Mouse (Mus musculus): Measurements from ENCODE around the gene Usp47. TPM values are rescaled to one million over a fixed set of nuclear protein-coding genes. Genes with fewer than 3 reads are reported as not detected.

Gene Usp47
- polyA plus RNA-seq, 1 experiment from 2014 or later, result 119 TPM

DNA sequence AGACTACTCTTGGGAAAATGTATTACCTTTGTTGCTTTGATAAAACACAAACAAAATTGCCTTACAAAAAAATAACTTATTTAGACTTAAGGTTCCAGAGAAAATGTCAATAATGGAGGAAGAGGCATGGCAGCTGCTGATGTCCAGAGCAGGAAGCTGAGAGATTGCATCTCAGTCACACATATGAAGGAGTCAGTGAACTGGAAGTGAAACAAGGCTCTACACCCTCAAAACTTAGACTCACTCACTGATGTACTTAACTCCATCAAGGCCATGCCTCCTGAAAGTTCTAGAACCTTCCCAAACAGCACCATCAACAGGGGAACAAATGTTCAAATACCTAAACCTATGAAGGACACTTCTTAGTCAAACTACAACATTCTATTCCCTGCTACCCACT lies 23.9 kb upstream of the Usp47 start:
- Histone ChIP-seq H3K27ac (ENCODE audit: low read depth, low read length) (no peak overlapping the region), H3K9ac (ENCODE audit: low read length) (no peak overlapping the region), H3K4me2 (ENCODE audit: low read depth) (no peak overlapping the region), H3K4me3 (ENCODE audit: low read depth, low read length) (no peak overlapping the region), H3K27me3 (ENCODE audit: control insufficient read depth, insufficient read depth, low read length) (no peaks in the 10 kb centered on the region), H3K9me3 (ENCODE audit: control insufficient read depth, low read length) (no peaks in the 10 kb centered on the region), H3K4me1 (ENCODE audit: control insufficient read depth, insufficient read depth, low read length) (no peaks in the 10 kb centered on the region), H3K36me3 (ENCODE audit: control insufficient read depth, insufficient read depth, low read length) (no peaks in the 10 kb centered on the region)
- DNase-seq (ENCODE audit: low spot score) (no peak), ATAC-seq (ENCODE audit: insufficient read depth, low FRiP score, low TSS enrichment) (no peak)

- Histone ChIP-seq H3K9ac (ENCODE audit: low read length) (no peak overlapping the region), H3K4me2 (ENCODE audit: low read depth) (no peak overlapping the region), H3K27ac (ENCODE audit: low read depth, low read length) (no peak overlapping the region), H3K27me3 (ENCODE audit: control insufficient read depth, insufficient read depth, low read length) (no peaks in the 10 kb centered on the region), H3K9me3 (ENCODE audit: control insufficient read depth, low read length) (no peaks in the 10 kb centered on the region), H3K4me1 (ENCODE audit: control insufficient read depth, insufficient read depth, low read length) (no peaks in the 10 kb centered on the region), H3K4me3 (ENCODE audit: low read depth, low read length) (no peak overlapping the region), H3K36me3 (ENCODE audit: control insufficient read depth, insufficient read depth, low read length) (no peaks in the 10 kb centered on the region)
- ATAC-seq (ENCODE audit: insufficient read depth, low FRiP score, low TSS enrichment) (no peak), DNase-seq (ENCODE audit: low spot score) (no peak)
- 91% methylated on average over 1 of the region's 1 CpGs for WGBS
These were observed 23.1 kb upstream of the Usp47 start for GRCm38 (mm10) chr7:112000166-112000565.

GRCm38 (mm10) chr7:112010511-112010910 lies 12.8 kb upstream of the Usp47 start:
- Histone ChIP-seq H3K27ac (ENCODE audit: low read depth, low read length) (no peak overlapping the region), H3K4me3 (ENCODE audit: low read depth, low read length) (no peak overlapping the region), H3K4me2 (ENCODE audit: low read depth) (no peak overlapping the region), H3K9me3 (ENCODE audit: control insufficient read depth, low read length) (no peaks in the 10 kb centered on the region), H3K27me3 (ENCODE audit: control insufficient read depth, insufficient read depth, low read length) (no peaks in the 10 kb centered on the region), H3K4me1 (ENCODE audit: control insufficient read depth, insufficient read depth, low read length) (no peaks in the 10 kb centered on the region), H3K36me3 (ENCODE audit: control insufficient read depth, insufficient read depth, low read length) (no peaks in the 10 kb centered on the region), H3K9ac (ENCODE audit: low read length) (no peak overlapping the region)
- no peak for ATAC-seq (ENCODE audit: insufficient read depth, low FRiP score, low TSS enrichment)
- DNase-seq (ENCODE audit: low spot score), result no peak
- 87% methylated on average over 2 of the region's 2 CpGs for WGBS

- no peak overlapping the region for H3K9ac ChIP-seq (ENCODE audit: low read length)
- no peaks in the 10 kb centered on the region for H3K4me1 ChIP-seq (ENCODE audit: control insufficient read depth, insufficient read depth, low read length)
- no peak overlapping the region for H3K4me2 ChIP-seq (ENCODE audit: low read depth)
- H3K36me3 ChIP-seq (ENCODE audit: control insufficient read depth, insufficient read depth, low read length), result no peaks in the 10 kb centered on the region
- DNase-seq (ENCODE audit: low spot score) (no peak), ATAC-seq (ENCODE audit: insufficient read depth, low FRiP score, low TSS enrichment) (no peak)
- H3K4me3 ChIP-seq (ENCODE audit: low read depth, low read length), result no peak overlapping the region
- no peaks in the 10 kb centered on the region for H3K9me3 ChIP-seq (ENCODE audit: control insufficient read depth, low read length)
- WGBS, result 87% methylated on average over 4 of the region's 4 CpGs
- no peak overlapping the region for H3K27ac ChIP-seq (ENCODE audit: low read depth, low read length)
- no peaks in the 10 kb centered on the region for H3K27me3 ChIP-seq (ENCODE audit: control insufficient read depth, insufficient read depth, low read length)
These were observed 12.3 kb upstream of the Usp47 start for GRCm38 (mm10) chr7:112010976-112011375.

DNA sequence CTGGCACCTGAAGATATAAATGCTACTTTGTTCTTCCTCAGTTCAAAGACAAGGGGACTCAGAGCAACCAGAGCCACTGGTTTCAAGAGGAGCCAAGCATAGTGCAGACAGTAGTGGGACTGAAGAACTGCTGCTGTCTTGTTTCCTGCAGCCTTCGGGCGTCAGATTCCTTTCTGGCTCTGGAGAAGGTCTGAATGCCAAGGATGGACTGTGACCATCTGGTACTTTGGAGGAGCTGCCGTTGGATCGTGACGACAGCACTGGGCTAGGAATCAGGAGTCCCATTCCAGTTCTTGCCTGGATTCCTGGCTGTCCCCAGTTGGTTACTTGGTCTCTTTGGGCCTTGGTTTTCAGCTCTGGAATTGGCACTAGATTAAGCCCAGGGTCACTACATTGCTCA lies 11.2 kb upstream of the Usp47 start:
- Histone ChIP-seq H3K27me3 (ENCODE audit: control insufficient read depth, insufficient read depth, low read length) (no peaks in the 10 kb centered on the region), H3K4me3 (ENCODE audit: low read depth, low read length) (no peak overlapping the region), H3K9ac (ENCODE audit: low read length) (no peak overlapping the region), H3K9me3 (ENCODE audit: control insufficient read depth, low read length) (no peaks in the 10 kb centered on the region), H3K4me2 (ENCODE audit: low read depth) (no peak overlapping the region), H3K27ac (ENCODE audit: low read depth, low read length) (no peak overlapping the region), H3K36me3 (ENCODE audit: control insufficient read depth, insufficient read depth, low read length) (no peaks in the 10 kb centered on the region), H3K4me1 (ENCODE audit: control insufficient read depth, insufficient read depth, low read length) (no peaks in the 10 kb centered on the region)
- no peak for ATAC-seq (ENCODE audit: insufficient read depth, low FRiP score, low TSS enrichment)
- no peak for DNase-seq (ENCODE audit: low spot score)
- 51% methylated on average over 5 of the region's 5 CpGs for WGBS

- no peaks in the 10 kb centered on the region for H3K4me1 ChIP-seq (ENCODE audit: control insufficient read depth, insufficient read depth, low read length)
- no peak overlapping the region for H3K27ac ChIP-seq (ENCODE audit: low read depth, low read length)
- no peak overlapping the region for H3K9ac ChIP-seq (ENCODE audit: low read length)
- 91% methylated on average over 6 of the region's 6 CpGs for WGBS
- ATAC-seq (ENCODE audit: insufficient read depth, low FRiP score, low TSS enrichment) (no peak), DNase-seq (ENCODE audit: low spot score) (no peak)
- no peak overlapping the region for H3K4me3 ChIP-seq (ENCODE audit: low read depth, low read length)
- no peaks in the 10 kb centered on the region for H3K36me3 ChIP-seq (ENCODE audit: control insufficient read depth, insufficient read depth, low read length)
- no peaks in the 10 kb centered on the region for H3K27me3 ChIP-seq (ENCODE audit: control insufficient read depth, insufficient read depth, low read length)
- H3K4me2 ChIP-seq (ENCODE audit: low read depth), result no peak overlapping the region
- H3K9me3 ChIP-seq (ENCODE audit: control insufficient read depth, low read length), result no peaks in the 10 kb centered on the region
These were observed 10.6 kb upstream of the Usp47 start for GRCm38 (mm10) chr7:112012621-112013177.

DNA sequence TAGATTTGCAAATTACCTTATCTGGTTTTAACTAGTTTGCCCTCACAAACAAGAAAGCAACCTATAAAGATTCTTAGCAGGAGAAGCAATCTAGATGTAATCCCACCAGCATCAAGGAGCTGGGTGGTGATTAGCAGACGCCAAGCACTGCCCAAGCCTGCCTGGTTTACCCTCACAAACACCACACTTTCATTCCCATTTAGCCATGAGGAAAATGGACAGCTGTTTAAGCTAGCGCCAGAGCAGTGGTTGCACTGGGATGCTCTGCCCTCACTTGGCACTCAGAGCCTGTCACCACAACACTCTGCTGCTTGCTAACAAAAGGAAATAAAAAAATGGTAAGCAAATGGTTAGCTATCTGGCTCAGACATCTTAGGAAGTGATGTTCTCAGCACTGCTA lies 9.2 kb upstream of the Usp47 start:
- ATAC-seq (ENCODE audit: insufficient read depth, low FRiP score, low TSS enrichment), result no peak
- no peak overlapping the region for H3K9ac ChIP-seq (ENCODE audit: low read length)
- H3K27me3 ChIP-seq (ENCODE audit: control insufficient read depth, insufficient read depth, low read length), result no peaks in the 10 kb centered on the region
- H3K27ac ChIP-seq (ENCODE audit: low read depth, low read length), result no peak overlapping the region
- H3K4me3 ChIP-seq (ENCODE audit: low read depth, low read length), result no peak overlapping the region
- 75% methylated on average over 2 of the region's 2 CpGs for WGBS
- no peaks in the 10 kb centered on the region for H3K36me3 ChIP-seq (ENCODE audit: control insufficient read depth, insufficient read depth, low read length)
- no peak overlapping the region for H3K4me2 ChIP-seq (ENCODE audit: low read depth)
- H3K9me3 ChIP-seq (ENCODE audit: control insufficient read depth, low read length), result no peaks in the 10 kb centered on the region
- H3K4me1 ChIP-seq (ENCODE audit: control insufficient read depth, insufficient read depth, low read length), result no peaks in the 10 kb centered on the region
- DNase-seq (ENCODE audit: low spot score), result no peak

DNA sequence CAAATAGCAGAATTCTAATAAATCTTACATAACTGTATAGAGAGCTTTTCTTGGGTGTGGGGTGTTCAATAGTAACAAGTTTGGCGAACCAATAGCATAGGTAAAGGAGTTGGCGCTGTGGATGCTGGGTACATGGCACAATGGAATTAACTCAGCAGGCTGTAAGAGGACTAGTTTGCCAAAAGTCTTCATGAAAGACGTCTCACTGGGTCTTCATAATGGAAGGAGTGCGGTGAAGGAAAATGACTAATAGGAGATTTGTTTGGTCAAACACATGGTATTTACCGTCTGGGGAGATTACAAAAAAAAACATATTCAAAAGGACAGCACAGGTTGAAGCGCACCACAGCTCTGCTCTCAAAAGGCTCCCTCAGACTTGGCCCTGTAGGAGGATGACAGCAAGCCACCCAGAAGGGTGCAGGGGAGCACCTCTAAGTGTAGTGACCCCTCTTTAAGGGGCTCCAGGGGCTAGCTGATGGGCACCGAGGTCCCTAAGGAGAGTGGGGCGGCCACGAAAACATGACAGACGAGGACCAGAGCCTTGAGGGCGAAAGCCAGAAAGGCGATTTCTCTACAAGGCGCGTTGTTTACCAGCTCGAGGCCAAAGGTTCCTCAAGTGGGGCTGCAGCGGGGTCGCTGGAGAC lies 676 bp upstream of the Usp47 start:
- no peak for DNase-seq (ENCODE audit: low spot score)
- Histone ChIP-seq H3K27ac (ENCODE audit: low read depth, low read length) (peak overlapping the region; percentile 99), H3K36me3 (ENCODE audit: control insufficient read depth, insufficient read depth, low read length) (no peaks in the 10 kb centered on the region), H3K4me2 (ENCODE audit: low read depth) (peak overlapping the region; percentile 75), H3K27me3 (ENCODE audit: control insufficient read depth, insufficient read depth, low read length) (no peaks in the 10 kb centered on the region), H3K9ac (ENCODE audit: low read length) (peak overlapping the region; percentile 99), H3K9me3 (ENCODE audit: control insufficient read depth, low read length) (no peaks in the 10 kb centered on the region), H3K4me3 (ENCODE audit: low read depth, low read length) (peak overlapping the region; percentile 95), H3K4me1 (ENCODE audit: control insufficient read depth, insufficient read depth, low read length) (peaks cover 11% of the 10 kb centered on the region)
- ATAC-seq (ENCODE audit: insufficient read depth, low FRiP score, low TSS enrichment), result peak; percentile 37
- 21% methylated on average over 17 of the region's 17 CpGs for WGBS

All from neural tube, embryonic 11.5 days (tissue).